10 mouse cellular contexts compared by ENCODE assay signal in genomic region chr15:92441630-92442180, GRCm38 (mm10). TPM values are rescaled to one million over a fixed set of nuclear protein-coding genes. Genes with fewer than 3 reads are reported as not detected.
A peak's percentile ranks its signal among the peaks of the same experiment; 100 is the strongest.
DNase-seq lines count a peak whose midpoint lies in the region; ATAC-seq lines count a peak whose summit lies in the region.
"Had no signal": no experiment of that assay in that cellular context is flagged by ENCODE, and none has a peak within 500 bp of the region (broad histone marks: within the 10 kb centered on the region; RNA-seq: fewer than 3 reads in every experiment).

No protein-coding gene starts in this region.

- peak overlapping the region; percentile 6; the same call in 1 of the 2 replicates for H3K4me2 ChIP-seq in forebrain, embryonic 16.5 days (ENCODE audit: low read length)
- peak overlapping the region; percentile 53 for H3K4me2 ChIP-seq in hindbrain, embryonic 16.5 days (ENCODE audit: low read length)
- peak overlapping the region; percentile 37 for H3K4me2 ChIP-seq in neural tube, embryonic 13.5 days

- no peak for ATAC-seq in forebrain, embryonic 16.5 days
- no peak for ATAC-seq in hindbrain, embryonic 16.5 days
- no peak for ATAC-seq in neural tube, embryonic 13.5 days (ENCODE audit: low read depth)
- ATAC-seq: inflammation-experienced regulatory T-cells, adult 6 months; liver, postnatal 0 days had no signal

- no peak overlapping the region for H3K4me3 ChIP-seq in forebrain, embryonic 16.5 days (replicated peaks; ENCODE audit: low read length)
- peak overlapping the region; percentile 26 for H3K4me3 ChIP-seq in hindbrain, embryonic 16.5 days (ENCODE audit: low read length)
- no peak overlapping the region for H3K4me3 ChIP-seq in neural tube, embryonic 13.5 days

- no peaks in the 10 kb centered on the region; the same call in 1 of the 2 replicates for H3K4me1 ChIP-seq in forebrain, embryonic 16.5 days (replicated peaks; ENCODE audit: control insufficient read depth, insufficient read depth, low read length)
- H3K4me1 ChIP-seq in hindbrain, embryonic 16.5 days (ENCODE audit: control insufficient read depth, insufficient read depth, low read depth, low read length) = no peaks in the 10 kb centered on the region
- peaks cover 7% of the 10 kb centered on the region; the same call in 1 of the 2 replicates for H3K4me1 ChIP-seq in neural tube, embryonic 13.5 days (replicated peaks)

- DNase-seq in kidney, postnatal 4 days = peak; percentile 6
- DNase-seq in kidney, adult 8-10 months = no peak
- no peak for DNase-seq in adipocyte (ENCODE audit: low spot score)
- no peak for DNase-seq in heart, postnatal 4 days
- DNase-seq: liver, postnatal 0 days had no signal

- no peaks in the 10 kb centered on the region for H3K36me3 ChIP-seq in forebrain, embryonic 16.5 days (ENCODE audit: control insufficient read depth, insufficient read depth)
- no peaks in the 10 kb centered on the region for H3K36me3 ChIP-seq in hindbrain, embryonic 16.5 days (ENCODE audit: control insufficient read depth, insufficient read depth, low read length)
- H3K36me3 ChIP-seq in neural tube, embryonic 13.5 days = no peaks in the 10 kb centered on the region

- H3K9ac ChIP-seq in forebrain, embryonic 16.5 days (replicated peaks; ENCODE audit: low read depth, low read length) = no peak overlapping the region
- H3K9ac ChIP-seq in hindbrain, embryonic 16.5 days (ENCODE audit: low read depth, low read length) = peak overlapping the region; percentile 9; the same call in 1 of the 2 replicates
- no peak overlapping the region for H3K9ac ChIP-seq in neural tube, embryonic 13.5 days
- H3K9ac ChIP-seq: liver, postnatal 0 days had no signal

- no peaks in the 10 kb centered on the region for H3K27me3 ChIP-seq in forebrain, embryonic 16.5 days (replicated peaks; ENCODE audit: control insufficient read depth, insufficient read depth, low read length)
- no peaks in the 10 kb centered on the region for H3K27me3 ChIP-seq in hindbrain, embryonic 16.5 days (replicated peaks; ENCODE audit: control insufficient read depth, insufficient read depth, low read length)
- no peaks in the 10 kb centered on the region for H3K27me3 ChIP-seq in neural tube, embryonic 13.5 days

- WGBS in forebrain, embryonic 16.5 days = 43% methylated on average over 19 of the region's 19 CpGs
- WGBS in hindbrain, embryonic 16.5 days = 41% methylated on average over 19 of the region's 19 CpGs
- 47% methylated on average over 19 of the region's 19 CpGs for WGBS in neural tube, embryonic 13.5 days

- H3K9me3 ChIP-seq in forebrain, embryonic 16.5 days (ENCODE audit: control insufficient read depth, low read length) = no peaks in the 10 kb centered on the region
- H3K9me3 ChIP-seq in hindbrain, embryonic 16.5 days (ENCODE audit: control insufficient read depth, low read length) = no peaks in the 10 kb centered on the region
- H3K9me3 ChIP-seq in neural tube, embryonic 13.5 days = no peaks in the 10 kb centered on the region

- H3K27ac ChIP-seq in forebrain, embryonic 16.5 days (ENCODE audit: low read length) = no peak overlapping the region
- no peak overlapping the region for H3K27ac ChIP-seq in hindbrain, embryonic 16.5 days (ENCODE audit: low read depth, low read length)
- H3K27ac ChIP-seq in neural tube, embryonic 13.5 days (replicated peaks) = no peak overlapping the region

RNA-seq across cellular contexts. Expression of gene Pdzrn4, which starts 45.0 kb away (rescaled TPM):
- 15.1 and 16.9 TPM in 2 replicates for polyA plus RNA-seq in forebrain, embryonic 16.5 days (2015; fragmentation: Nextera tagmentation; extraction: Ambion mirVana)
- polyA plus RNA-seq in hindbrain, embryonic 16.5 days (2015; fragmentation: Nextera tagmentation; extraction: Ambion mirVana) = 24.8 and 26.6 TPM in 2 replicates
- 24.0 and 26.8 TPM in 2 replicates for polyA plus RNA-seq in neural tube, embryonic 13.5 days (2015; fragmentation: Nextera tagmentation; extraction: Ambion mirVana)
- total RNA-seq in heart, postnatal 4 days (2021) = 1 to 10 TPM; 3.5 to 3.9 TPM
- total RNA-seq: common myeloid progenitor, adult 5-6 weeks had no signal
- polyA plus RNA-seq: inflammation-experienced regulatory T-cells, adult 6 months; liver, postnatal 0 days had no signal

Comparison
In these comparisons a context has a peak if more than half of its experiments do, and no peak if none do; other contexts are left out.
1. DNase-seq: peak in kidney, postnatal 4 days (2 of 2); none in kidney, adult 8-10 months (0 of 2), adipocyte (single experiment) and heart, postnatal 4 days (single experiment).
2. Peak in every context shown above with its lines, with median percentiles within 50 percentile points of each other: H3K4me2 ChIP-seq.